Mouse (Mus musculus) limb, embryonic 15.5 days (tissue): ENCODE results near the gene Gm29797. TPM values are rescaled to one million over a fixed set of nuclear protein-coding genes. Genes with fewer than 3 reads are reported as not detected.

Source experiments
- ATAC-seq: fragments of 200-750 bp; cut with Nextera tagmentation; 2 replicates; pipeline ENCODE4 v1.8.0; 2017; ENCODE audit warnings: low read depth, moderate TSS enrichment; ENCODE audit not compliant: insufficient number of reproducible peaks, low FRiP score, low TSS enrichment
- H3K27ac ChIP-seq: fragments of 300-500 bp; sonication (generic); 2 replicates; pipeline ENCODE4 v1.5.1; 2015; ENCODE audit warnings: moderate library complexity, mild to moderate bottlenecking, inconsistent platforms
- H3K27me3 ChIP-seq: fragments of 300-500 bp; sonication (generic); 2 replicates; pipeline ENCODE4 v1.6.1; 2015; ENCODE audit warnings: inconsistent platforms
- H3K36me3 ChIP-seq: fragments of 300-500 bp; sonication (generic); 2 replicates; pipeline ENCODE4 v1.6.1; 2015; ENCODE audit warnings: inconsistent platforms
- H3K4me1 ChIP-seq: fragments of 300-500 bp; sonication (generic); 2 replicates; pipeline ENCODE4 v1.6.1; 2015; ENCODE audit warnings: inconsistent platforms
- H3K4me2 ChIP-seq: fragments of 300-500 bp; sonication (generic); 2 replicates; pipeline ENCODE4 v1.6.1; 2015; ENCODE audit warnings: mild to moderate bottlenecking, inconsistent platforms
- H3K4me3 ChIP-seq: fragments of 300-500 bp; sonication (generic); 2 replicates; pipeline ENCODE4 v1.5.1; 2015; ENCODE audit warnings: mild to moderate bottlenecking, inconsistent platforms
- H3K9ac ChIP-seq: fragments of 300-500 bp; sonication (generic); 2 replicates; pipeline ENCODE4 v1.6.1; 2015; ENCODE audit warnings: inconsistent platforms
- H3K9me3 ChIP-seq: fragments of 300-500 bp; sonication (generic); 2 replicates; pipeline ENCODE4 v1.6.1; 2016; ENCODE audit warnings: inconsistent platforms
- WGBS: fragments of 180-500 bp; shearing (Covaris S2); methylation state at CpG from one replicate; pipeline ENCODE4 v1.1.7; 2015; 5-methylcytosine and 5-hydroxymethylcytosine counted together
- polyA plus RNA-seq: library from polyadenylated mRNA; unstranded; fragments of >200 nt; fragmentation: Nextera tagmentation; extraction: Ambion mirVana; gene quantifications from 2 replicates; pipeline ENCODE4 v1.2.1, GENCODE M21; 2015

Gene Gm29797
- polyA plus RNA-seq, 1 experiment from 2014 or later, result not detected

- ATAC-seq, result no peak
- Histone ChIP-seq H3K27me3 (peaks cover 39% of the 10 kb centered on the region), H3K4me1 (peaks cover 31% of the 10 kb centered on the region), H3K27ac (no peak overlapping the region), H3K4me2 (peak overlapping the region; percentile 26; the same call in 1 of the 2 replicates), H3K9ac (no peak overlapping the region), H3K9me3 (no peaks in the 10 kb centered on the region), H3K4me3 (no peak overlapping the region), H3K36me3 (no peaks in the 10 kb centered on the region)
- 6% methylated on average over 14 of the region's 14 CpGs for WGBS
Observed at GRCm38 (mm10) chr2:181675454-181675853, 18.6 kb downstream of the Gm29797 start.

GRCm38 (mm10) chr2:181676424-181676823 lies 19.6 kb downstream of the Gm29797 start:
- no peak overlapping the region for H3K27ac ChIP-seq
- no peak overlapping the region for H3K4me3 ChIP-seq
- H3K9me3 ChIP-seq, result no peaks in the 10 kb centered on the region
- WGBS, result 79% methylated on average over 2 of the region's 2 CpGs
- no peak overlapping the region for H3K4me2 ChIP-seq
- ATAC-seq, result no peak
- peaks cover 29% of the 10 kb centered on the region for H3K27me3 ChIP-seq
- H3K4me1 ChIP-seq, result peaks cover 29% of the 10 kb centered on the region
- H3K9ac ChIP-seq, result no peak overlapping the region
- H3K36me3 ChIP-seq, result no peaks in the 10 kb centered on the region

- Histone ChIP-seq H3K4me1 (peaks cover 24% of the 10 kb centered on the region), H3K4me2 (no peak overlapping the region), H3K36me3 (no peaks in the 10 kb centered on the region), H3K4me3 (no peak overlapping the region), H3K27me3 (peaks cover 21% of the 10 kb centered on the region), H3K9me3 (no peaks in the 10 kb centered on the region), H3K9ac (no peak overlapping the region), H3K27ac (no peak overlapping the region; the same call in 1 of the 2 replicates)
- WGBS, result 67% methylated on average over 5 of the region's 5 CpGs
- no peak for ATAC-seq
Observed at GRCm38 (mm10) chr2:181677096-181677754, 20.4 kb downstream of the Gm29797 start.

GRCm38 (mm10) chr2:181677755-181678098 lies 20.9 kb downstream of the Gm29797 start:
- no peaks in the 10 kb centered on the region for H3K9me3 ChIP-seq
- no peak for ATAC-seq
- no peaks in the 10 kb centered on the region for H3K36me3 ChIP-seq
- H3K4me2 ChIP-seq, result no peak overlapping the region
- H3K4me3 ChIP-seq, result no peak overlapping the region
- no peak overlapping the region for H3K9ac ChIP-seq
- H3K27ac ChIP-seq, result no peak overlapping the region; the same call in 1 of the 2 replicates
- peaks cover 24% of the 10 kb centered on the region for H3K4me1 ChIP-seq
- peaks cover 16% of the 10 kb centered on the region for H3K27me3 ChIP-seq
- WGBS, result 50% methylated on average over 3 of the region's 3 CpGs

- Histone ChIP-seq H3K4me3 (no peak overlapping the region), H3K9me3 (no peaks in the 10 kb centered on the region), H3K36me3 (no peaks in the 10 kb centered on the region), H3K4me1 (peaks cover 19% of the 10 kb centered on the region), H3K27me3 (peaks cover 6% of the 10 kb centered on the region), H3K4me2 (no peak overlapping the region), H3K9ac (no peak overlapping the region), H3K27ac (no peak overlapping the region)
- 39% methylated on average over 1 of the region's 1 CpGs for WGBS
- peak; percentile 64; the same call in 1 of the 2 replicates for ATAC-seq
Observed at GRCm38 (mm10) chr2:181678780-181679179, 21.9 kb downstream of the Gm29797 start.

- Histone ChIP-seq H3K4me2 (peak within 1 kb of the TSS; percentile 66), H3K4me1 (peaks cover 19% of the 10 kb centered on the region), H3K4me3 (peak within 1 kb of the TSS; percentile 66), H3K9me3 (no peaks in the 10 kb centered on the region), H3K9ac (peak within 1 kb of the TSS; percentile 41), H3K27ac (peak within 1 kb of the TSS; percentile 54), H3K27me3 (no peaks in the 10 kb centered on the region), H3K36me3 (peaks cover 6% of the 10 kb centered on the region; the same call in 1 of the 2 replicates)
- ATAC-seq, result peak; percentile 47
- under 1% methylated on average over 64 of the region's 69 CpGs for WGBS
Observed at GRCm38 (mm10) chr2:181679951-181680715, 23.3 kb downstream of the Gm29797 start, which contains the start of gene Tcea2. TSS of gene Tcea2 (plus strand) at chr2:181680310.

- Histone ChIP-seq H3K9ac (peak overlapping the region; percentile 41), H3K9me3 (no peaks in the 10 kb centered on the region), H3K36me3 (peaks cover 9% of the 10 kb centered on the region), H3K4me1 (peaks cover 14% of the 10 kb centered on the region), H3K27ac (peak overlapping the region; percentile 40; the same call in 1 of the 2 replicates), H3K4me2 (peak overlapping the region; percentile 66), H3K4me3 (peak overlapping the region; percentile 66), H3K27me3 (no peaks in the 10 kb centered on the region)
- 10% methylated on average over 7 of the region's 7 CpGs for WGBS
- no peak for ATAC-seq
Observed at GRCm38 (mm10) chr2:181680716-181681117, 23.9 kb downstream of the Gm29797 start.

- H3K36me3 ChIP-seq, result peaks cover 21% of the 10 kb centered on the region
- no peak overlapping the region for H3K9ac ChIP-seq
- H3K27ac ChIP-seq, result no peak overlapping the region
- no peak overlapping the region for H3K4me3 ChIP-seq
- WGBS, result 92% methylated on average over 1 of the region's 1 CpGs
- no peaks in the 10 kb centered on the region for H3K27me3 ChIP-seq
- ATAC-seq, result no peak
- no peaks in the 10 kb centered on the region for H3K9me3 ChIP-seq
- no peak overlapping the region for H3K4me2 ChIP-seq
- H3K4me1 ChIP-seq, result peaks cover 14% of the 10 kb centered on the region
Observed at GRCm38 (mm10) chr2:181681978-181682377, 25.1 kb downstream of the Gm29797 start.

- no peak overlapping the region for H3K9ac ChIP-seq
- no peaks in the 10 kb centered on the region for H3K27me3 ChIP-seq
- peaks cover 35% of the 10 kb centered on the region for H3K36me3 ChIP-seq
- ATAC-seq, result no peak
- peaks cover 14% of the 10 kb centered on the region for H3K4me1 ChIP-seq
- no peak overlapping the region for H3K4me3 ChIP-seq
- no peak overlapping the region for H3K27ac ChIP-seq
- H3K9me3 ChIP-seq, result no peaks in the 10 kb centered on the region
- no peak overlapping the region for H3K4me2 ChIP-seq
- WGBS, result 63% methylated on average over 4 of the region's 4 CpGs
Observed at GRCm38 (mm10) chr2:181683381-181683780, 26.5 kb downstream of the Gm29797 start.

GRCm38 (mm10) chr2:181684713-181685112 lies 27.9 kb downstream of the Gm29797 start:
- Histone ChIP-seq H3K36me3 (peaks cover 47% of the 10 kb centered on the region), H3K27me3 (no peaks in the 10 kb centered on the region), H3K9me3 (no peaks in the 10 kb centered on the region), H3K27ac (no peak overlapping the region), H3K4me1 (peaks cover 8% of the 10 kb centered on the region; the same call in 1 of the 2 replicates), H3K4me3 (no peak overlapping the region), H3K9ac (no peak overlapping the region), H3K4me2 (no peak overlapping the region)
- WGBS, result 84% methylated on average over 1 of the region's 1 CpGs
- ATAC-seq, result no peak

GRCm38 (mm10) chr2:181685686-181686085 lies 28.9 kb downstream of the Gm29797 start:
- Histone ChIP-seq H3K27me3 (no peaks in the 10 kb centered on the region), H3K36me3 (peaks cover 51% of the 10 kb centered on the region), H3K4me2 (no peak overlapping the region), H3K27ac (no peak overlapping the region), H3K4me3 (no peak overlapping the region), H3K9ac (no peak overlapping the region), H3K9me3 (no peaks in the 10 kb centered on the region), H3K4me1 (peaks cover 9% of the 10 kb centered on the region; the same call in 1 of the 2 replicates)
- ATAC-seq, result no peak
- 91% methylated on average over 4 of the region's 4 CpGs for WGBS

GRCm38 (mm10) chr2:181687586-181687985 lies 30.8 kb downstream of the Gm29797 start:
- H3K36me3 ChIP-seq, result peaks cover 56% of the 10 kb centered on the region
- ATAC-seq, result no peak
- H3K4me3 ChIP-seq, result no peak overlapping the region
- H3K27ac ChIP-seq, result no peak overlapping the region
- H3K27me3 ChIP-seq, result no peaks in the 10 kb centered on the region
- no peak overlapping the region for H3K9ac ChIP-seq
- no peak overlapping the region for H3K4me2 ChIP-seq
- H3K4me1 ChIP-seq, result peaks cover 18% of the 10 kb centered on the region
- no peaks in the 10 kb centered on the region for H3K9me3 ChIP-seq
- 94% methylated on average over 8 of the region's 8 CpGs for WGBS
